Mouse (Mus musculus): Measurements from ENCODE around the gene Dhrs1.

GRCm38 (mm10) chr14:55727889-55728685, 17.4 kb downstream of the Dhrs1 start:
- TF ChIP-seq POLR2A (IDR thresholded peaks at IDR 0.05; ENCODE audit: borderline replicate concordance, low read depth, low read length) (no peak), CTCF (IDR thresholded peaks at IDR 0.05; ENCODE audit: low read depth, low read length) (no peak)
